Mouse (Mus musculus) central nervous system, embryonic 11.5 days (tissue): Measurements from ENCODE around the gene Klf6. TPM values are rescaled to one million over a fixed set of nuclear protein-coding genes. Genes with fewer than 3 reads are reported as not detected.

ENCODE experiments used
- polyA plus RNA-seq: library from polyadenylated mRNA; depleted of rRNA; stranded (reverse); fragments of >200 nt; gene quantifications from 2 replicates; pipeline ENCODE4 v1.2.3, GENCODE M21; 2012; rRNA removed

Gene Klf6
- polyA plus RNA-seq, result 17.2 and 19.2 TPM in 2 replicates

GRCm38 (mm10) chr13:5861157-5862002, at the start of gene Klf6:
TSS of gene Klf6 (plus strand) at chr13:5861482.

